Mouse (Mus musculus): Measurements from ENCODE around the gene Palm2. TPM values are rescaled to one million over a fixed set of nuclear protein-coding genes. Genes with fewer than 3 reads are reported as not detected.

Palm2 gene
- polyA plus RNA-seq, 1 experiment from 2014 or later, result 0.05 TPM

DNA sequence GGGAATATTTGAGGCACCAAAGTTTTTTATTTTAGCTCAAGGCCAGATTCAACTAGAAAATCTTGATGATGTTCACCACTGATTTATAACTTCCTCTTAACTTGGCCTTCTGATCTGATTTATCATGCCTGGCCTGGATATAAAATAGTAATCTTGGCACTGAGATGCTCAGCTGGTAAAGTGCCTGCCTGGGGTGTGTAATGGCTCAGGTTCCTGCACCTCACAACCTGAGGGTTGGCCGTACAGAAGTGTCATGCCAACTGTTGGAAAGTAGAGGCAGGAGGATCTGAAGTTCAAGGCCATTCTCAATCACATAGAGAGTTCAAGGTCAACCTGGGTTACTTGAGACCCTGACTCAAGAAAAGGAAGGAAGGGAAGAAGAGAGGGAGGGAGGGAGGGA lies 191.3 kb downstream of the Palm2 start:
- no peak overlapping the region for H3K9ac ChIP-seq (replicated peaks)
- H3K4me3 ChIP-seq (ENCODE audit: low read depth, low read length), result no peak overlapping the region
- H3K36me3 ChIP-seq (replicated peaks; ENCODE audit: insufficient read depth, low read length), result no peaks in the 10 kb centered on the region
- no peaks in the 10 kb centered on the region for H3K9me3 ChIP-seq (ENCODE audit: low read length)
- DNase-seq, result no peak
- H3K27ac ChIP-seq (ENCODE audit: low read depth), result no peak overlapping the region
- no peak for ATAC-seq
- WGBS (ENCODE audit: insufficient replicate concordance), result 69% methylated on average over 1 of the region's 1 CpGs
- H3K4me2 ChIP-seq (ENCODE audit: low read depth, low read length), result no peak overlapping the region
- no peaks in the 10 kb centered on the region for H3K27me3 ChIP-seq (ENCODE audit: insufficient read depth, low read length)
- no peak for TF ChIP-seq CTCF (IDR thresholded peaks at IDR 0.05; ENCODE audit: low read depth)
- H3K4me1 ChIP-seq (ENCODE audit: insufficient read depth), result no peaks in the 10 kb centered on the region

GRCm38 (mm10) chr4:57625756-57626155 lies 191.7 kb downstream of the Palm2 start:
- no peaks in the 10 kb centered on the region for H3K27me3 ChIP-seq (ENCODE audit: insufficient read depth, low read length)
- DNase-seq, result no peak
- no peak overlapping the region for H3K27ac ChIP-seq (ENCODE audit: low read depth)
- ATAC-seq, result no peak
- no peak overlapping the region for H3K4me3 ChIP-seq (ENCODE audit: low read depth, low read length)
- no peak overlapping the region for H3K4me2 ChIP-seq (ENCODE audit: low read depth, low read length)
- 66% methylated on average over 1 of the region's 1 CpGs for WGBS (ENCODE audit: insufficient replicate concordance)
- TF ChIP-seq CTCF (IDR thresholded peaks at IDR 0.05; ENCODE audit: low read depth) (no peak), EP300 (IDR thresholded peaks at IDR 0.05; ENCODE audit: low read depth) (no peak)
- no peaks in the 10 kb centered on the region for H3K4me1 ChIP-seq (ENCODE audit: insufficient read depth)
- H3K9me3 ChIP-seq (ENCODE audit: low read length), result no peaks in the 10 kb centered on the region
- H3K36me3 ChIP-seq (replicated peaks; ENCODE audit: insufficient read depth, low read length), result no peaks in the 10 kb centered on the region
- H3K9ac ChIP-seq (replicated peaks), result no peak overlapping the region

GRCm38 (mm10) chr4:57626921-57627320 lies 192.9 kb downstream of the Palm2 start:
- 76% methylated on average over 5 of the region's 5 CpGs for WGBS (ENCODE audit: insufficient replicate concordance)
- H3K9ac ChIP-seq (replicated peaks), result no peak overlapping the region
- H3K4me1 ChIP-seq (ENCODE audit: insufficient read depth), result no peaks in the 10 kb centered on the region
- no peaks in the 10 kb centered on the region for H3K9me3 ChIP-seq (ENCODE audit: low read length)
- H3K4me2 ChIP-seq (ENCODE audit: low read depth, low read length), result no peak overlapping the region
- ATAC-seq (no peak), DNase-seq (no peak)
- H3K4me3 ChIP-seq (ENCODE audit: low read depth, low read length), result no peak overlapping the region
- H3K36me3 ChIP-seq (replicated peaks; ENCODE audit: insufficient read depth, low read length), result no peaks in the 10 kb centered on the region
- TF ChIP-seq EP300 (IDR thresholded peaks at IDR 0.05; ENCODE audit: low read depth), result no peak
- TF ChIP-seq CTCF (IDR thresholded peaks at IDR 0.05; ENCODE audit: low read depth), result no peak
- no peaks in the 10 kb centered on the region for H3K27me3 ChIP-seq (ENCODE audit: insufficient read depth, low read length)
- no peak overlapping the region for H3K27ac ChIP-seq (ENCODE audit: low read depth)

DNA sequence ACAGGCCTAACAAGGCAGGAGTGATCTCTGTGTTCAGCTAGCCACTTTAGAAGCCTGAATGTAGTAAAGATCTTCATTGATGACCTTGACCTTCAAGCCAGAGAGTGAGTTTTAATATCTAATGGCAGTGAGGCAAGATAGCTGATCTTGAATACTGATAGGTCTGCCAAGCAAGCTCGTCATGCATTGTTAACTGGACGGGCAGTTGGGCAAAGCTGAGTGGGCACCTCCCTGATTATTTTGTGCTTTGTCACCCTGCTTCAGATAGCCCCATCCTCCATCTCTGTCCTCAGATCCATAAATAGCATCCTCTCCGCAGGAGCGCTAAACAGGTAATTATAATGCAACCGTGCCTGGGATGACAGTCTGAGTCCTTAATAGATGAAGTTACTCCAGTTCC lies 198.3 kb downstream of the Palm2 start:
- Histone ChIP-seq H3K36me3 (replicated peaks; ENCODE audit: insufficient read depth, low read length) (no peaks in the 10 kb centered on the region), H3K27me3 (ENCODE audit: insufficient read depth, low read length) (no peaks in the 10 kb centered on the region), H3K9me3 (ENCODE audit: low read length) (no peaks in the 10 kb centered on the region), H3K27ac (ENCODE audit: low read depth) (no peak overlapping the region), H3K4me2 (ENCODE audit: low read depth, low read length) (no peak overlapping the region), H3K9ac (replicated peaks) (no peak overlapping the region), H3K4me3 (ENCODE audit: low read depth, low read length) (no peak overlapping the region), H3K4me1 (ENCODE audit: insufficient read depth) (no peaks in the 10 kb centered on the region)
- no peak for ATAC-seq
- no peak for DNase-seq
- no peak for TF ChIP-seq CTCF (IDR thresholded peaks at IDR 0.05; ENCODE audit: low read depth)
- no peak for TF ChIP-seq EP300 (IDR thresholded peaks at IDR 0.05; ENCODE audit: low read depth)
- 80% methylated on average over 5 of the region's 5 CpGs for WGBS (ENCODE audit: insufficient replicate concordance)

DNA sequence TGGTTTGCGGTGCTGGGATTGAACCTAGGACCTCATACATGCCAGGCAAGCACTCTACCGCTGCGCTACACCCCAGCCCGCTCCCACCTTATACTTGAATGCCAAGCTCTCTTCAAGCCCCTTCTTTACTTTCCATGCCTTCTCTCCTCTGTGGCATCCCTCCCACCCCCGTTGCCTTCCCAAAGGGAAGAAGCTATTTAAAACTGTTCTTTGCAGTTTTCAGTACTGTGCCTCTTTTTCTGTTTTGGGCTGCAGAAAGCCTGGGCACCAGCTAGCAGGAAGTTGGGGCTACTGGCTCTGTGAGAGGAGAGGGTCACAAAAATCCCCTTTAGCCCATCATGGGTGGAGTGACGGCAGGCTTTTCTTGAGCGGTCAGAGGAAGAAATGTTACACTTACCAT lies 199.0 kb downstream of the Palm2 start:
- Histone ChIP-seq H3K4me2 (ENCODE audit: low read depth, low read length) (no peak overlapping the region), H3K9me3 (ENCODE audit: low read length) (no peaks in the 10 kb centered on the region), H3K4me1 (ENCODE audit: insufficient read depth) (no peaks in the 10 kb centered on the region), H3K36me3 (replicated peaks; ENCODE audit: insufficient read depth, low read length) (no peaks in the 10 kb centered on the region), H3K9ac (replicated peaks) (no peak overlapping the region), H3K4me3 (ENCODE audit: low read depth, low read length) (no peak overlapping the region), H3K27me3 (ENCODE audit: insufficient read depth, low read length) (no peaks in the 10 kb centered on the region), H3K27ac (ENCODE audit: low read depth) (no peak overlapping the region)
- 88% methylated on average over 7 of the region's 7 CpGs for WGBS (ENCODE audit: insufficient replicate concordance)
- DNase-seq, result no peak
- TF ChIP-seq CTCF (IDR thresholded peaks at IDR 0.05; ENCODE audit: low read depth), result no peak
- no peak for TF ChIP-seq EP300 (IDR thresholded peaks at IDR 0.05; ENCODE audit: low read depth)
- no peak for ATAC-seq

DNA sequence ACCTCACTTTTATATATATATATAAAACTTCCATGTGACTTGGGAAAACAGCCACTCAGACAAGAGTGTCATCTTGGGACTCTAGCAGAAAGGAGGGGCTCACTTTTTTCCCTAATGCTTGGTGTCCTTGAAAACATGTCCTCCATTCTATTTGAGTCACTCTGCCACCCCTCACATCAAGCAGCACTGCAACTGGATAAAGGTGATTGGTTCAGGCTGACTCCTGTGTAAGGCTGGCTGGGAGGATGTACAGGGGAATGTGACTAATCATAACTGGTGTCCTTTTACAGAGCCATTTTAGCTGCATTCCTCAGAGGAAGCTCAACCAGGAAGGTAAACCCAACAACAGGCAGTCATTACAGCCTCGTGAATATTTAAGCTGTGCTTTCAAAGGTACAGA lies 200.9 kb downstream of the Palm2 start:
- 61% methylated on average over 1 of the region's 1 CpGs for WGBS (ENCODE audit: insufficient replicate concordance)
- DNase-seq, result no peak
- H3K27me3 ChIP-seq (ENCODE audit: insufficient read depth, low read length), result no peaks in the 10 kb centered on the region
- H3K4me2 ChIP-seq (ENCODE audit: low read depth, low read length), result no peak overlapping the region
- TF ChIP-seq CTCF (IDR thresholded peaks at IDR 0.05; ENCODE audit: low read depth) (no peak), EP300 (IDR thresholded peaks at IDR 0.05; ENCODE audit: low read depth) (no peak)
- H3K9ac ChIP-seq (replicated peaks), result no peak overlapping the region
- no peak for ATAC-seq
- H3K36me3 ChIP-seq (replicated peaks; ENCODE audit: insufficient read depth, low read length), result no peaks in the 10 kb centered on the region
- H3K4me1 ChIP-seq (ENCODE audit: insufficient read depth), result no peaks in the 10 kb centered on the region
- H3K4me3 ChIP-seq (ENCODE audit: low read depth, low read length), result no peak overlapping the region
- no peak overlapping the region for H3K27ac ChIP-seq (ENCODE audit: low read depth)
- H3K9me3 ChIP-seq (ENCODE audit: low read length), result no peaks in the 10 kb centered on the region

Data from liver, postnatal 0 days (tissue).